Mouse (Mus musculus) heart, embryonic 12.5 days (tissue): ENCODE data around the gene Npw. TPM values are rescaled to one million over a fixed set of nuclear protein-coding genes. Genes with fewer than 3 reads are reported as not detected.

Experiments
- ATAC-seq: fragments of 200-750 bp; cut with Nextera tagmentation; 2 replicates; pipeline ENCODE4 v1.8.0; 2017; ENCODE audit warnings: moderate TSS enrichment, moderate library complexity; ENCODE audit not compliant: insufficient number of reproducible peaks, low FRiP score
- H3K27ac ChIP-seq: fragments of 300-500 bp; sonication (generic); 2 replicates; pipeline ENCODE4 v1.5.1; 2016; ENCODE audit warnings: mild to moderate bottlenecking, moderate library complexity; ENCODE audit not compliant: poor library complexity, severe bottlenecking
- H3K27me3 ChIP-seq: fragments of 300-500 bp; sonication (generic); replicated peaks from 2 replicates; pipeline ENCODE4 v1.6.1; 2016; ENCODE audit warnings: mild to moderate bottlenecking, moderate library complexity
- H3K36me3 ChIP-seq: fragments of 300-500 bp; sonication (generic); 2 replicates; pipeline ENCODE4 v1.6.1; 2016; ENCODE audit warnings: mild to moderate bottlenecking, moderate library complexity
- H3K4me1 ChIP-seq: fragments of 300-500 bp; sonication (generic); replicated peaks from 2 replicates; pipeline ENCODE4 v1.6.1; 2016; ENCODE audit warnings: mild to moderate bottlenecking
- H3K4me2 ChIP-seq: fragments of 300-500 bp; sonication (generic); 2 replicates; pipeline ENCODE4 v1.6.1; 2016; ENCODE audit warnings: mild to moderate bottlenecking, moderate library complexity
- H3K4me3 ChIP-seq: fragments of 300-500 bp; sonication (generic); 2 replicates; pipeline ENCODE4 v1.5.1; 2016; ENCODE audit warnings: mild to moderate bottlenecking
- H3K9ac ChIP-seq: fragments of 300-500 bp; sonication (generic); 2 replicates; pipeline ENCODE4 v1.6.1; 2016; ENCODE audit warnings: mild to moderate bottlenecking, moderate library complexity
- H3K9me3 ChIP-seq: fragments of 300-500 bp; sonication (generic); replicated peaks from 2 replicates; pipeline ENCODE4 v1.6.1; 2016; ENCODE audit warnings: mild to moderate bottlenecking, moderate library complexity
- WGBS: fragments of 180-500 bp; shearing (Covaris S2); methylation state at CpG from one replicate; pipeline ENCODE4 v1.1.7; 2016; 5-methylcytosine and 5-hydroxymethylcytosine counted together
- polyA plus RNA-seq: library from polyadenylated mRNA; unstranded; fragments of >200 nt; fragmentation: Nextera tagmentation; extraction: Ambion mirVana; gene quantifications from 2 replicates; pipeline ENCODE4 v1.2.1, GENCODE M21; 2016

Gene Npw
- polyA plus RNA-seq, 1 experiment from 2014 or later, result not detected

DNA sequence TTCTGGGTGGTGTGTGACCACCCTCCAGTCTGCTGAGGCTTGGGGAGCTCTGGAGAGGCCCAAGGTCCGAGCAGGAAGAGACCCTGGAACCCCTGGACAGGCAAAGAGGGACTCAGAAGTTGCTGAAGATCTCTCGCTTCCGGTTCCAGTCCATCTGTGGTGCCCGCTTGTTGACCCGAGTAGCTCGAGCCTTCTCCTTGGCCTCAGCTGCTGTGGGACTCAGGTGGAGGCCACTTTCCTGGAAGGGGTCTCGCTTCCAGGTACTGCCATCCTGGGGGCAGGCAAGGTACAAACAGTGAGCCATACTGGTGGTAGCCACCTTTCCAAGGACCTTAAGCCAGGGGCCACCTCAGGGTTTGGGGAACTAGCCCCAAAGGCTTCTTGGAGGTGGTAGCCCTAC is 18.1 kb downstream of the Npw start:
- ATAC-seq, result no peak
- peak overlapping the region; percentile 65 for H3K27ac ChIP-seq
- H3K36me3 ChIP-seq, result peaks cover 30% of the 10 kb centered on the region
- H3K9me3 ChIP-seq, result no peaks in the 10 kb centered on the region
- H3K4me1 ChIP-seq, result peaks cover 45% of the 10 kb centered on the region
- no peak overlapping the region for H3K9ac ChIP-seq
- 83% methylated on average over 7 of the region's 7 CpGs for WGBS
- H3K4me3 ChIP-seq, result no peak overlapping the region
- peaks cover 56% of the 10 kb centered on the region for H3K27me3 ChIP-seq
- H3K4me2 ChIP-seq, result no peak overlapping the region

DNA sequence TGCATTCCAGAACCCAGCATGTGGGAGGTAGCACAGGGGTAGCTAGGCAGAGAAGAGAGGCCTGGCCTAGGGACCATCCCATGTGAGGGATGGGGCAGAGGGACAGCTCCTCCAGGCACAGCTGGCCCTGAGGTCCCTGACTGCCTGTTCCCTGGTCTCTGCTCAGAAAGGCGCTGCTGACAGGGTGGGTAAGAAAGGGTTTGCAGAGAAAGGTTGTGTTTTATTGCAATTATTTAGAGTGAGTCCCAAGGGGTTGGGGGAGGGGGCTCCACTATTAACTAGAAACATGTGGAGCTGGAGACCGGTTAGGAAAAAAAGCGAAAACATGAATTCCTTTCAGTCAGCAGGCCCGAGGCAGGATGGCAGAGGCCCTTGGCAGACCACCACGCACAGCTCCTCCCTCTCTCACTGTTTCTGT is 18.7 kb downstream of the Npw start:
- Histone ChIP-seq H3K9ac (no peak overlapping the region), H3K4me3 (no peak overlapping the region), H3K4me2 (no peak overlapping the region), H3K36me3 (peaks cover 30% of the 10 kb centered on the region), H3K9me3 (no peaks in the 10 kb centered on the region), H3K27me3 (peaks cover 62% of the 10 kb centered on the region), H3K4me1 (peaks cover 42% of the 10 kb centered on the region), H3K27ac (peak overlapping the region; percentile 65)
- WGBS, result 66% methylated on average over 5 of the region's 5 CpGs
- ATAC-seq, result no peak

- Histone ChIP-seq H3K4me2 (no peak overlapping the region), H3K27ac (peak overlapping the region; percentile 65), H3K4me3 (no peak overlapping the region), H3K4me1 (peaks cover 38% of the 10 kb centered on the region), H3K9me3 (no peaks in the 10 kb centered on the region), H3K27me3 (peaks cover 69% of the 10 kb centered on the region), H3K36me3 (peaks cover 30% of the 10 kb centered on the region), H3K9ac (no peak overlapping the region)
- WGBS, result 64% methylated on average over 9 of the region's 9 CpGs
- no peak for ATAC-seq
Observed at GRCm38 (mm10) chr17:24638840-24639239, 19.4 kb downstream of the Npw start.

- Histone ChIP-seq H3K4me3 (no peak overlapping the region), H3K9ac (no peak overlapping the region), H3K4me2 (no peak overlapping the region), H3K27me3 (peaks cover 70% of the 10 kb centered on the region), H3K4me1 (peaks cover 41% of the 10 kb centered on the region), H3K27ac (no peak overlapping the region), H3K36me3 (peaks cover 30% of the 10 kb centered on the region), H3K9me3 (no peaks in the 10 kb centered on the region)
- ATAC-seq, result no peak
- WGBS, result 78% methylated on average over 4 of the region's 4 CpGs
Observed at GRCm38 (mm10) chr17:24638214-24638613, 20.0 kb downstream of the Npw start.

DNA sequence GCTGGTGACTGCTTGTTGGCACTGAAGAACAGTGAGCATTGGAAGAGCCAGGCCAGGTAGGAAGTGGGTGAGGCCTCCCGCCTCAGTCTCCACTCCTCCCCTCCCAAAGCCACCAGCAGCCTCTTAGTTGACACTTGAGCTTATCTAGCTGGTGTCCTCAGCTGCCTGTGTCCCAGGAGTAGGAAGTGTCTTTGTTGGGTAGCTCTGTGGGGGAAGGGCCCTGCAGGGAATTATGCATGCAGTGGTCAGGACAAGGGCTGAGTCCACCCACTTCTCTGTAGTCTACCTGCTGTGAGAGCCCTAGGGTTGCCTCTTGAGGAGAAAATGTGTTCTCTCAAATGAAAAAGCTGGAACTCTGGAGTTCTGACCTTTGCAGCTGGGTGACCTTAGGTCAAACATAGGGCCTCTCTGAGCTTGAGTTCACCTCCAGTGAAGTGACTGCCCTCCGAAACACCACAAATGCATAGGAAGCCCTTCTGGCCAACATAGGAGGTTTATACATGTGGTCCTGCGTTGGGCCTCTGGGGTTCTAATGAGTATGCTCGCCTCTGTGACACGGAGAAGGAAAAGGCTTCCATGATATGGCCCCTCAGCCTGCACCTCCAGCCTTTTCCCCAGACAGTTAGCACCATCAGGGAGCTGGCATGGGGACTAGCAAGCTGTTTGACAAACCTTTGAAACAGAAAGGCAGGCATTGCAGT is 21.3 kb downstream of the Npw start:
- peaks cover 24% of the 10 kb centered on the region for H3K36me3 ChIP-seq
- H3K9ac ChIP-seq, result no peak overlapping the region
- peaks cover 47% of the 10 kb centered on the region for H3K4me1 ChIP-seq
- no peak overlapping the region for H3K4me3 ChIP-seq
- ATAC-seq, result no peak
- no peak overlapping the region for H3K4me2 ChIP-seq
- H3K9me3 ChIP-seq, result no peaks in the 10 kb centered on the region
- WGBS, result 52% methylated on average over 5 of the region's 5 CpGs
- H3K27me3 ChIP-seq, result peaks cover 58% of the 10 kb centered on the region
- H3K27ac ChIP-seq, result 0 out of 2 replicates have a peak overlapping the region, but pooled peaks have one; percentile 6

DNA sequence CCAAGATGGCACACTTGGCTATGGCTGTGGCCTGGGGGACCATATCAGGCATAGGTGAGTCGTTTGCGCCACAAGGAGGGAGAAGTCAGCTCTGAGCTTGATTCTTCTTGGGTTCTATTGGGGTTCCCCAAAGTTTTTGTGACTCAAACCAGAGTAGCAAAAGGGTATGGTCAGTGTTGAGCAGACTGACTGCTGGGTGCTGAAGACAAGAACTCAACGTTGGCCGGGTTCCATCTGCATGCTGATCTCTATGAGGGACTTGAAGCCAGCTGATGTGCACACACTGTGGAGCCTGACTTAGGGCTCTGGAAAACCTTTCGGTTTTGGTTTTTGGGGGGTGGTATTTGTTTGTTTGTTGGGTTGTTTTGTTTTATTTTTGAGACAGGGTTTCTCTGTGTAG is 22.6 kb downstream of the Npw start:
- Histone ChIP-seq H3K9ac (no peak overlapping the region), H3K4me1 (peaks cover 53% of the 10 kb centered on the region), H3K27ac (no peak overlapping the region), H3K36me3 (peaks cover 17% of the 10 kb centered on the region), H3K27me3 (peaks cover 50% of the 10 kb centered on the region), H3K4me2 (no peak overlapping the region), H3K9me3 (no peaks in the 10 kb centered on the region), H3K4me3 (no peak overlapping the region)
- WGBS, result 89% methylated on average over 5 of the region's 5 CpGs
- ATAC-seq, result no peak

DNA sequence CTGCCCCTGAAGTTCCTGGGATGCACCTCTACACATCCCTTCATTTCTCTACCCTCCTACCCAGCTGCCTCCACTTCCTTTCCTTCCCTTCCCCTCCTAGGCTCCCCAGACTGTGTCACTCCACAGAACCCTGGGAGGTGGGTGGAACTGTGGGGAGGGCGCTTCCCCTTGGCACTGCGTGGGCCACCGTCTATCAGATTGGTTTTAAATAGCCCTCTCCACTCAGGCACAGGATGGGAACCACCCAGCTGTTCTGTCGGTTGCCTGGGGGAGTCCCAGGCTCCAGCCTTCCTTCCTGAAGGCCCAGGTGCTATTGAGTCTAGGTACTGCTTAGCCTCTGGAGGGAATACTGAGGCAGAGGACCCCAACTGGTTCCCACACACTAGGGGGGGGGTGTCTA is 23.2 kb downstream of the Npw start:
- no peak overlapping the region for H3K9ac ChIP-seq
- H3K4me3 ChIP-seq, result no peak overlapping the region
- peaks cover 43% of the 10 kb centered on the region for H3K27me3 ChIP-seq
- no peaks in the 10 kb centered on the region for H3K9me3 ChIP-seq
- H3K4me1 ChIP-seq, result peaks cover 49% of the 10 kb centered on the region
- no peak for ATAC-seq
- H3K36me3 ChIP-seq, result peaks cover 17% of the 10 kb centered on the region
- H3K4me2 ChIP-seq, result no peak overlapping the region
- 61% methylated on average over 4 of the region's 4 CpGs for WGBS
- no peak overlapping the region for H3K27ac ChIP-seq

DNA sequence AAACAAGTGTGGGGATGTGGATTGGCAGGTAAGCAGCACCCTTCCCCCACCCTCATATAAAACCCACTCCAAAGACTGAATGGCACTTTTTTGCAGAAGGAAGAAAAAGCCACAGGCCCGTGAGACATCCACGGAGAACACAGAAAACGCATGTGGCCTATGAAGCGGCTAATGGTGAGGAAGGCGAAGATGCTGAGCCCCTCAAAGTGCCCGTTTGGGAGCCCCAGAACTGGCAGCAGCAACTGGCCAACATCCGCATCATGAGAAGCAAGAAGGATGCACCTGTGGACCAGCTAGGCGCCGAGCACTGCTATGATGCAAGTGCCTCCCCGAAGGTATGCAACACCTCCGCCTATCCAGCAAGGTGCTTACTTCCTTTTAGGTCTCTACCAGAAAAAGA is 24.4 kb downstream of the Npw start:
- Histone ChIP-seq H3K4me1 (peaks cover 41% of the 10 kb centered on the region), H3K27me3 (peaks cover 35% of the 10 kb centered on the region), H3K4me3 (no peak overlapping the region), H3K36me3 (peaks cover 26% of the 10 kb centered on the region), H3K27ac (0 out of 2 replicates have a peak overlapping the region, but pooled peaks have one; percentile 88), H3K9me3 (no peaks in the 10 kb centered on the region), H3K9ac (no peak overlapping the region), H3K4me2 (peak overlapping the region; percentile 85; the same call in 1 of the 2 replicates)
- no peak for ATAC-seq
- WGBS, result 88% methylated on average over 11 of the region's 11 CpGs

DNA sequence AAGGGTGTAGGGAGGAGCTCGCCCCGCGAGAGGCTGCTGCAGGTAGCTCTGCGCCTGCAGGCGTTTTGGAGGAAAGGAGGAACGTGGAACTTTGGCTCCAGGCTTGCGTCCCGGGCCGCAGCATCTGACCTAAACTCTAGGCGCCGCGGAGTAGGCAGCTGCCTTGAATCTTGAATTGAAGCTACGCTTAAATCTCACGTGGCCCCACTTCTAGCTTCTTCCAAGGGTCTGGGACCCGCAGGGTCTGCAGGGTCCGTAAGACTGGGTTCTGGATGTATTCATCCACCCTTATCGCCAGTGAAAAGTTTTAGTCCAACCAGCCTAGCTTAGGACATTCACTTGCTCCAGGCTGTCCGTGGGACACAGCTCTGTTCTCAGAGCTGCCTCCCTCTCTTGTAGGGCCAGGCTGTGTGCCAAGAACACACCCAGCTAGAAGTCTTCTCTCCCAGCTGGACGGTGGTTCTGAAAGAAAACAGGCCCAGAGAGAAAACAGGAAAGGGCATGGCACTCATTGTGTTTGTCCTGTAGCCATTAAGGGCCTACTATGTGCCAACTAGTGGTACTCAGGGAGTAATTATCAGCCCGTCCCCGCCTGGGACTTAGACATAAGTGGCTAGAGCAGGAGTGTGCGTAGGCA is 25.3 kb downstream of the Npw start:
- Histone ChIP-seq H3K4me1 (peaks cover 41% of the 10 kb centered on the region), H3K27ac (peak overlapping the region; percentile 88), H3K36me3 (peaks cover 29% of the 10 kb centered on the region), H3K4me3 (peak overlapping the region; percentile 83), H3K9ac (peak overlapping the region; percentile 85), H3K9me3 (no peaks in the 10 kb centered on the region), H3K27me3 (peaks cover 26% of the 10 kb centered on the region), H3K4me2 (peak overlapping the region; percentile 85)
- peak; percentile 66 for ATAC-seq
- WGBS, result 10% methylated on average over 22 of the region's 22 CpGs

GRCm38 (mm10) chr17:24632167-24632812 is 26.0 kb downstream of the Npw start, which contains the start of the genes Tsc2 and Nthl1:
Tsc2 (minus strand) TSS chr17:24632630.
Nthl1 (plus strand) TSS chr17:24632680.
- peak within 1 kb of the TSS; percentile 88 for H3K27ac ChIP-seq
- peaks cover 22% of the 10 kb centered on the region for H3K27me3 ChIP-seq
- H3K36me3 ChIP-seq, result peaks cover 35% of the 10 kb centered on the region
- no peaks in the 10 kb centered on the region for H3K9me3 ChIP-seq
- peaks cover 38% of the 10 kb centered on the region for H3K4me1 ChIP-seq
- H3K9ac ChIP-seq, result peak within 1 kb of the TSS; percentile 85
- peak within 1 kb of the TSS; percentile 85 for H3K4me2 ChIP-seq
- WGBS, result 1% methylated on average over 51 of the region's 51 CpGs
- peak within 1 kb of the TSS; percentile 83 for H3K4me3 ChIP-seq
- ATAC-seq, result peak; percentile 75

GRCm38 (mm10) chr17:24630072-24630471 is 28.2 kb downstream of the Npw start:
- Histone ChIP-seq H3K4me2 (no peak overlapping the region), H3K27me3 (peaks cover 13% of the 10 kb centered on the region), H3K27ac (no peak overlapping the region), H3K9me3 (no peaks in the 10 kb centered on the region), H3K36me3 (peaks cover 55% of the 10 kb centered on the region), H3K4me1 (peaks cover 24% of the 10 kb centered on the region), H3K4me3 (no peak overlapping the region), H3K9ac (no peak overlapping the region)
- WGBS, result 86% methylated on average over 14 of the region's 14 CpGs
- no peak for ATAC-seq
